Mouse (Mus musculus): ENCODE results near the gene Rab26.

Rab26 gene

DNA sequence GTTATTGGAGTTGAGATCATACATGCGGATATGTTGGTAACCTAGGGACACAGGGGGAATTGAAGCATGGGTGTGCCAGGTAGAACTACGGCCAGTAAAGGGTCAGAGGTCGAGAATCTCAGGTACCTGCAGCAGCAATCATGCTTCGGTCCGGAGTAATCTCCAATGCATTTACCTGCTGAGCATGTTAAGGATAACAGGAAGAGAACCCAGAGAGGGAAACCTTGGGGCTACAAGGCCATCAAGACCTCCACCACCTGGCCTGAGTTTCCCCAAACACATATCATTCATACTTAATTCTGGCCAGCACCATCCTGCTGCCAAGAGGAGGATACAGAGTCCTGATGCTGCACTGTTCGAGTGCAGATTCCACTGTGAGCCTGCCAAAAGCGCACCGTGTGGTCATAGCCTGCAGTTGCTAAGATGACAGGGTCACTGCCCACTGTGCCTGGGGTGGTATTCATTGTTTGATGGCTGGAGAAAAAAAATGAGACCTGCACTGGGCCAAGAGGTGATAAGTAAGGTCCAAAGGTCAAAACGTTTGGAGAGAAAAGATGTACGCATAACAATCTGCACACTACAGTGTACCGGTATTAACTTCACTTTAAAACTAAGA lies 55.9 kb downstream of the Rab26 start:
- no peak for DNase-seq (ENCODE audit: low spot score)

Measured in ovary, postnatal 14 days (tissue).